Mouse (Mus musculus): ENCODE results near the gene Kif18b.

- no peak for TF ChIP-seq CTCF (IDR thresholded peaks at IDR 0.05; ENCODE audit: borderline replicate concordance, insufficient read depth, low read depth, low read length)
- TF ChIP-seq POLR2A (IDR thresholded peaks at IDR 0.05; ENCODE audit: borderline replicate concordance, insufficient read depth, low read length): no peak
These were observed 9.5 kb downstream of the Kif18b start for GRCm38 (mm10) chr11:102915380-102915779.
